Mouse (Mus musculus) heart, postnatal 25 days (tissue): Measurements from ENCODE around the gene Slc17a2. TPM values are rescaled to one million over a fixed set of nuclear protein-coding genes. Genes with fewer than 3 reads are reported as not detected.
"Not testable (repeated sequence)": the region's sequence is repeated elsewhere in the genome, so short reads cannot be mapped to it uniquely, and the experiment has no call there.

Source experiments
- DNase-seq: peaks from one replicate; pipeline ENCODE4 v3.0.0; 2022; ENCODE audit warnings: low spot score
- intact Hi-C: fragments of 180-260 bp; cut with DNase I; formaldehyde crosslinking; loops from one replicate; pipeline ENCODE4 v1.15.1; 2025
- total RNA-seq, 2 experiments: library from RNA; stranded (reverse); gene quantifications; 2 replicates each; pipeline ENCODE4 v1.2.3; 2021

Slc17a2 gene
- total RNA-seq: not detected

DNA sequence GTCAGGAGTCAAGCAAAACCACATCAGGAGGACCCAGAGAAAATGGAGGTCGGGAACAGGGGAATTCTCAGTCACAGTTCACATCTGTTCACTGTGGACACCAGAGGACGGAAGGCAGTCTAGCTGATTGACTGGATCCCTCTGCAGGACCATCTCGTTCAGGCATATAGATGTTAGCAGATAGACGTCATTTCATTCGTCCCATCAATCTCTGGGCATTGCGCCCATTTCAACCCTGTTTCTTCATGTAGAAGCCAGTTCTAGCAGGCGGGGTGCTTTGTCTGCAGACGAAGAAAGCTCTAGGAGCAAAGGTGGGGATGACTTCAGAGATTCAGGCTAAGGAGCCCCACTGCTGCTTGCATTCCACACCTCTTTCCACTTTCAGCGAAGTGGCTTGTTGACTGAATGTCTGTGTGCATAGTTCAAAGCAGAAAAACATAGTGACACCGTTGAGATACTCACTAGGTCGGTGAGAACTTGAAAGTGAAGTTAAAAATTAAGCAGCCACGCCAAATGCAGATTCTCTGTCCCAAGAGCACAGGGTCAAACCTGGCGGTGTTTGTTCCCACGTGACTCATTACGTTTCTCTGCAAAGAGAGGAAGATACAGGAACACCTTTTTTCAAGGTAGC, at the start of gene Slc17a2:
Gene Slc17a2 (plus strand): TSS at position 572 of the 631 bp plus-strand sequence.
- DNase-seq: no peak
- intact Hi-C loops: no loop called here

DNA sequence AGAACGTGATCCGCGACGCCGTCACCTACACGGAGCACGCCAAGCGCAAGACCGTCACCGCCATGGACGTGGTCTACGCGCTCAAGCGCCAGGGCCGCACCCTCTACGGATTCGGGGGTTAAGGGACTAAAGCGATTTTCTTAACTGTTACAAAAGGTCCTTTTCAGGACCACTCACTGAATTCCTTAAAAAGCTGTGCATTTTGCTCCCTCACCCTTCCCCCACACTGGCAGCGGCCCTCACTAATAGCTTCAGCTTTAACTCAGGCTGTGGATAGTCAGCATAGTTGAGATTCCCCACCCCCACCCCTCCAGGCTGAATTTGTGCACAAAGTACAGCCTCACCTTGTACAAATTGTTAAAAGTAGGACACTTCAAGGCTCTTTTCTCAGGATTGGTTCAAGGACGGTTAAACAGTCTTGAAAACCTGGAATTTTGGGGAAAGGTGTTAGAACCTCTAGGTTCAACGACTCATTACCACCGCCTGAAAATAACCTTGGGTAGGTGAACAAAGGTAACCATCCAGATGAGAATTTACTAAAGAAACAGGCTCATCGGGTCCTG, 49.5 kb upstream of the Slc17a2 start:
- intact Hi-C loops: loop anchor here (10.0 kb wide), 2 partner anchors 392 to 2002 kb away; partner anchors contain the start of genes Hist1h2ak, Hist1h2bn, Hist1h4k and Zfp322a
- DNase-seq: no peak

GRCm38 (mm10) chr13:23757921-23758320, 48.9 kb upstream of the Slc17a2 start:
- DNase-seq: no peak
- intact Hi-C loops: loop anchor here (10.0 kb wide), 2 partner anchors 393 to 2003 kb away; partner anchors contain the start of genes Hist1h2ak, Hist1h2bn, Hist1h4k and Zfp322a

GRCm38 (mm10) chr13:23759251-23759771, 47.5 kb upstream of the Slc17a2 start:
- DNase-seq: no peak
- intact Hi-C loops: loop anchor here (10.0 kb wide), 2 partner anchors 395 to 2005 kb away; partner anchors contain the start of genes Hist1h2ak, Hist1h2bn, Hist1h4k and Zfp322a

- no peak for DNase-seq
- intact Hi-C loops: loop anchor here (5.0 to 10.0 kb wide), 3 partner anchors 328 to 2005 kb away; partner anchors contain the start of genes Hist1h2ak, Hist1h2bn, Hist1h4k and Zfp322a
Measured at GRCm38 (mm10) chr13:23759916-23760239, 46.9 kb upstream of the Slc17a2 start.

GRCm38 (mm10) chr13:23760240-23760971, 46.4 kb upstream of the Slc17a2 start:
- intact Hi-C loops: loop anchor here (5.0 kb wide), 1 partner anchor 328 kb away; no protein-coding TSS in a partner anchor
- no peak for DNase-seq

GRCm38 (mm10) chr13:23760972-23761864, 45.6 kb upstream of the Slc17a2 start, which contains the start of gene Hist1h4a:
Hist1h4a (minus strand) TSS chr13:23761230.
- intact Hi-C loops: loop anchor here (5.0 kb wide), 1 partner anchor 329 kb away; no protein-coding TSS in a partner anchor
- DNase-seq: peak; percentile 95

DNA sequence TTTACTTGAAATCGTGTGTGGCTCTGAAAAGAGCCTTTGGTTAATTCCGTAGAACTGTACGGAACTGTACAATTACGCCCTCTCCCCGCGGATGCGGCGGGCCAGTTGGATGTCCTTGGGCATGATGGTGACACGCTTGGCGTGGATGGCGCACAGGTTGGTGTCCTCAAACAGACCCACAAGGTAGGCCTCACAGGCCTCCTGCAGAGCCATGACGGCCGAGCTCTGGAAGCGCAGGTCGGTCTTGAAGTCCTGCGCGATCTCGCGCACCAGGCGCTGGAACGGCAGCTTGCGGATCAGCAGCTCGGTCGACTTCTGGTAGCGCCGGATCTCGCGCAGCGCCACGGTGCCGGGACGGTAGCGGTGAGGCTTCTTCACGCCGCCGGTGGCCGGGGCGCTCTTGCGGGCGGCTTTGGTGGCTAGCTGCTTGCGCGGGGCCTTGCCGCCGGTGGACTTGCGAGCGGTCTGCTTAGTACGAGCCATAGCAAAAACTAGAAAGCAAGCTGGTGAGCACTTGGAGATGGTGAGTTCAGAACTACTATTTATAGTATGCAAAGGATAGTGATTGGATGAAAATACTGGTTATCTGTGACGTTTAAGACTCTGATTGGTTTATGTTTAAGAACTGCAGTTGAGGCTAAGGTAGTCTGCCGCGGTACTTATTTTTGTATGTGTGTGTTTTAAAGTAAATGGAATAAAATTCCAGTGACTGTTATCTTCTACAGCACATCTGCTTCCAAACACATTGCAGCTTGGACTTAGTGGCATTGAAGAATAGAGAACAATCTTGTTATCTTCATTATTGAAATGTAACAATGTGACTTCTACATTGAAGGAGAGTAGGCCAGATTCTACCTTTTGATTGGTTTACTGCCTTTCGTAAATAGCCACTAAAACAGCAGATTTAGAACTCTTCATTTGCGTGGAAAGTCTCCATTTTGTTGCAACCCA, 44.6 kb upstream of the Slc17a2 start, which contains the start of gene Hist1h3a:
Gene Hist1h3a (minus strand): TSS at position 516 of the 951 bp plus-strand sequence.
- intact Hi-C loops: loop anchor here (5.0 kb wide), 1 partner anchor 330 kb away; no protein-coding TSS in a partner anchor
- peak; percentile 16 for DNase-seq

DNA sequence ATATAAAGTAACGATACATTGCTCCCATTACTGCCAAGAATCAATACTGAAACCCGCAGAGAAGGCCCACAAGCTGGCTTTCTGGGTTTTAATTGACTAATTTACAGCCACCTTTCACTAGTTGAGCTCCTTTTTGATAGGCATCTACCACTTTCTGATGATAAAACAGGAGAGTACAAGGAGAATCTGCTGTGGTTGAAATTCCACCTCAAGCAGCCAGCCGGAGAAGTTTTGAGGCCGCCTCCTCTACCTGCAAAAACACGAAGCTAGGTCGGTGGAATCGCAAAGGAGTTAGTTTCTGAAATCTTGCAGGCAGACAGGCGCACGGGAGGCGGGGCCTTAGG, 43.6 kb upstream of the Slc17a2 start:
- DNase-seq: no peak
- intact Hi-C loops: loop anchor here (5.0 kb wide), 1 partner anchor 331 kb away; no protein-coding TSS in a partner anchor

- peak; percentile 60 for DNase-seq
- intact Hi-C loops: loop anchor here (5.0 kb wide), 1 partner anchor 331 kb away; no protein-coding TSS in a partner anchor
Measured at GRCm38 (mm10) chr13:23763586-23764323, 43.0 kb upstream of the Slc17a2 start, which contains the start of gene Hist1h1a. Hist1h1a (plus strand) TSS chr13:23763666.

- DNase-seq: no peak
Measured at GRCm38 (mm10) chr13:23764324-23765171, 42.2 kb upstream of the Slc17a2 start.

DNA sequence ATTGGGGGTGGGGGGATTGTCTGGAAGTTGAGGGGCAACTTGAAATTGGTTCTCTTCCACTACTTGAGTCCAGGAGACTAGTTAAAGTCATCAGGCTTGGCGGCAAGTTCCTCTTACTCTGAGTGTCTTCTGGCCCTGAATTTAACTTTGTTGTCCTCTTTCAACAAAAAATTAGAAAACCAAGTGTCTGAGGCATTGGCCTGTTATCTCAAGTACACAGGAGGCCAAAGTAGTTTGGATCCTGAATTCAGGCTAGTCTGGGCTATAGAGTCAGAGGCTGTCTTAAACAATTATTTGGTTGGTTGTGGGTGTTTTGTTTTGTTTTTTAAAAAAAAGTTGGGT, 41.6 kb upstream of the Slc17a2 start:
- intact Hi-C loops: no loop called here
- DNase-seq: no peak

More at GRCm38 (mm10) chr13:23764324-23765171, 42.2 kb upstream of the Slc17a2 start:
- intact Hi-C loops: loop anchor here (5.0 kb wide), 1 partner anchor 332 kb away; no protein-coding TSS in a partner anchor

DNA sequence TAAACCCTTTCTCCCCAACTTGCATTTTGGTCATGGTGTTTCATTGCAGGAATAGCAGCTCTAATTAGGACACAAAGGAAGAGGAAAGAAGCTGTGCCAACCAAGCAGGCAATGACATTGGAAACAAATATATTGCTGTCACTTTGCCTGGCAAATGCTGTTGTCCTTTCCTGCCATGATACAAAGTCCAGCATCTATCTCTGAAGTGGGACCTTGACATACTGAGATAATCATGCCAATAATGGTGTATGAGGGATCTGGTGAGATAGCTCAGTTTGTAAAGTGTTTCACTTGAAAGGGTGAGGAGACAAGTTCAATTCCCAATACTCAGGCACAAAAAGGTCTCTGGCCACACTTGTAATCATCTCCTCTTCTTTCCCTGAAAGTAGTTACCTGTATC, 40.0 kb upstream of the Slc17a2 start:
- intact Hi-C loops: no loop called here
- DNase-seq: no peak

DNA sequence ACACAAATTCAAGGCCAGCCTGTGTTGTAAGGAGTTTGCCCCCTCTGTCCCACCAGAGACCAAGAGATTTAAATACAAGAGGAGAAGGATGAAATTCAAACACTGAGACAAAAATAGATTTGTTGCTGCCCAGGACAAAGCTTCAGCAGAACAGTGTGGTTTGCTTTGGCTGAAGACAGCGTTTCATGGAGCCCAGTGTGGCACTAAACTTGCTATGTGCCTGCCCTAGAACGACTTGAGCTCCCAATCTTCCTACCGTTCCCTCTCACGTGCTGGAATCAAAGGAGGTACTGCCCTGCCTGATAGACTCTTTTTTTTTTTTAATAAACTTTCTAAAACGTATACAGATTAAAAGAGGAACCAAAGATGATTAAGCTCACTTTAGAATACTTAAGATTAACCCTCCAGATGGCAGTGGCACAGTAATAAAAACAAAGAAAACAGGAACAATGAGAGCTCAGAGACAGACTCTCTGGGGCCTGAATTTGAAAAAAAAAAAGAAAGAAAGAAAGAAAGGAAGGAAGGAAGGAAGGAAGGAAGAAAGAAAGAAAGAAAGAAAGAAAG, 37.9 kb upstream of the Slc17a2 start:
- DNase-seq: no peak
- intact Hi-C loops: no loop called here

GRCm38 (mm10) chr13:23769613-23770012, 37.2 kb upstream of the Slc17a2 start, which contains the start of gene Trim38:
Trim38 (plus strand) TSS chr13:23769913.
- DNase-seq, intact Hi-C loops: not testable (repeated sequence)
